Mouse (Mus musculus) inflammation-experienced regulatory T-cells, adult 6 months (primary cell): ENCODE results near the gene Spc25. TPM values are rescaled to one million over a fixed set of nuclear protein-coding genes. Genes with fewer than 3 reads are reported as not detected.

Source experiments
- ATAC-seq: one replicate; pipeline ENCODE4 v1.8.0; 2017
- polyA plus RNA-seq, 3 experiments: library from polyadenylated mRNA; unstranded; fragments of 100-300 nt; shearing (Covaris generic); gene quantifications; one replicate each; pipeline ENCODE4 v1.2.1; 2017

Spc25 gene
- polyA plus RNA-seq, 3 experiments from 2014 or later = 6.9 to 69.2 (median 7.4) TPM

- ATAC-seq = no peak
Measured at GRCm38 (mm10) chr2:69179721-69180120, 26.3 kb downstream of the Spc25 start.

GRCm38 (mm10) chr2:69175296-69175695 lies 30.7 kb downstream of the Spc25 start:
- ATAC-seq = no peak

DNA sequence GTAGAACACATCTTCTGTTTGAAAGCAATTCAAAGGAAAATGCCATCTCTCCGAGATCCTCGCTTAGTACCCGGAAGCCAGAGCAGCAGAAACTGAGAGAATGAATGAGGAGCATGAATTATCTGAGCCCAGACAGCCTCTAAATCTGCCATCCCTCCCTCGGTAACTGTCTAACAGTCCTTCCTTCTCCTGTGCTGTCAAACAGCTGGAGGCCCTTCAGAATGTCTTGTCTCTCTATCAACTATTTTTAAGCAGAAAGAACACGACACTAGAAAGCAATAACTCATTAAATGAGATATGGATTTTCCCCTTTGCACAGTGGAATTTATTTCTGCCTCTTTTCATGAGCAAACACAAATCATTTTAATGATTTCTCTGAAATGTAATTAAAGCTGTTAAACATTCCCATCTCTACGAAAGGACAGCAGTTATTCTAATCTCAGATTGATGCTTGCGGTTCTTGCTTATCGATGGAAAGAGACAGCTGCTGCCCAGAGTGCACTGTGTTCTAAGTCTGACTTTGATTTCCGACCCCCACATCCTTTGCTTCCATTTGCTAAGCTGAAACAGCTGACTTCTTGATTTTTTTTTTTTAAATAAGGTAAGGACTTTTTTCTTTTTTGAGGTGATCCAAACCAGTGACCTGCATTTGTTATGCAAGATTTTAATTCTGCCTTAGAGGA lies 35.5 kb downstream of the Spc25 start:
- ATAC-seq = no peak

GRCm38 (mm10) chr2:69158907-69159306 lies 47.1 kb downstream of the Spc25 start:
- no peak for ATAC-seq

DNA sequence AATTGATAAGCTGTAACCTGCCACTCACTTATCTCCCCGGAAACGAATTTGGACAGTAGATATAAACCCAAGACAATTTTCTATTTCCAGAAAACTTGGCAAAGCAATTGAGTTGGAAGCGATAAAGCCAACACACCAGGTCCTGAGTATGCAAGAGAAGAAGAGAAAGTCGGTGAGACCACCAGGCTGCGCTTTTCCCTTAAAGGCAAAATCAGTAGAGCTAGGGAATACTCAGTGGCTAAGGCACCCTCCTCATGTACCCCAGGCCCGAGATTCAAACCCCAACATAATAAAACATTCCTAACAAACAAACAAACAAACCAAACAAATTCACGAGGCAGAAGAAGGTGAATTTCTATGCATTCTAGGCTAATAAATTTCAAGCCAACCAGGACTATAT lies 49.7 kb downstream of the Spc25 start:
- ATAC-seq = no peak

DNA sequence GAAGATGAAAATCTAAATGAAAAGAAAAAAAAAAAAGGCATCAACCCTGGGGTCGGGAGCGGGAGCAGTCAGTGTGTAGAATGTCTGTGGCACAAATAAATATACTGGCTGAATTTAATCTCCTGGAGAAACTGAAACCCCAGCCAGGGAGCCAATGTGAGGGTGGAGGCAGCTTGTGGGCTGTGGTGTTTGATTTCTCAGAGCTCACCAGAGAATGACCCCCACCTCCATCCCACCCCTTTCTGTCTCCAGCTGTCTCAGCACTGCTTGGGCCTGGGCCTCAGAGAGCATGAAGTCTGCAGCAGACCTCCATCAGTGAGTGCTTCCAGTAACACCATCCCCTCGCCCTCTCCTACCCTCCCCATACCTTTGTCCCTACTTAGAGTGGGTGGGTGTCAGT lies 50.1 kb downstream of the Spc25 start:
- no peak for ATAC-seq

DNA sequence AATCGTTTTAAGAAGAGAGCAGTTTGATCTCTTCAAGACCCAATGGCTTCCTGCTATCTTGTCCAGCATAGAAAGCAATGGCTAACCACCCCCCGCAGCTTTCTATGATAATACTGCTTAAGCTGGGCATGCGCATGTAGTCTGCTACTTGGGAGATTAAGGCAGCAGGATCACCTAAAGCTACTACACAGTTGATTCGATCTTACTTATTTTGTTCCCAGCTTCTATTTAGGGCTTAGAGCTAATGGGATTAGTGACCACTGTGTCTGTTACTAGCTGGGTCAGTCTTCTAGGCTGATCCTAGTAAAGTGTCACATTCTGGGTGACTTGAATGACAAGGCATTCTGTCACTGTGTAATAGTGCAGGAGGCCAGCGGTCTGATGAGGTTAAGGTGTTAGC lies 55.2 kb downstream of the Spc25 start:
- no peak for ATAC-seq

GRCm38 (mm10) chr2:69149154-69149553 lies 56.8 kb downstream of the Spc25 start:
- no peak for ATAC-seq

- ATAC-seq = no peak
Measured at GRCm38 (mm10) chr2:69148691-69149090, 57.3 kb downstream of the Spc25 start.

Other genes with a start within 250 kb of the Spc25 start
- gene Nostrin, start 70.4 kb downstream of the Spc25 start, polyA plus RNA-seq = 1 to 10 TPM in 1 of 3 experiments, under 1 TPM in 2; 0.62 to 1.2 (median 0.74) TPM
- not detected for gene G6pc2, start 4.9 kb upstream of the Spc25 start, polyA plus RNA-seq
- not detected for gene Abcb11, start 136.4 kb upstream of the Spc25 start, polyA plus RNA-seq
- not detected for gene Dhrs9, start 174.3 kb upstream of the Spc25 start, polyA plus RNA-seq